Mouse (Mus musculus): Measurements from ENCODE around the gene Fkbp2.
A peak's percentile ranks its signal among the peaks of the same experiment; 100 is the strongest.

The Fkbp2 gene

GRCm38 (mm10) chr19:6980381-6981093 lies at the start of gene Fkbp2:
TSS of gene Fkbp2 (minus strand) at chr19:6980501.
- DNase-seq (ENCODE audit: low spot score) = peak; percentile 98

DNA sequence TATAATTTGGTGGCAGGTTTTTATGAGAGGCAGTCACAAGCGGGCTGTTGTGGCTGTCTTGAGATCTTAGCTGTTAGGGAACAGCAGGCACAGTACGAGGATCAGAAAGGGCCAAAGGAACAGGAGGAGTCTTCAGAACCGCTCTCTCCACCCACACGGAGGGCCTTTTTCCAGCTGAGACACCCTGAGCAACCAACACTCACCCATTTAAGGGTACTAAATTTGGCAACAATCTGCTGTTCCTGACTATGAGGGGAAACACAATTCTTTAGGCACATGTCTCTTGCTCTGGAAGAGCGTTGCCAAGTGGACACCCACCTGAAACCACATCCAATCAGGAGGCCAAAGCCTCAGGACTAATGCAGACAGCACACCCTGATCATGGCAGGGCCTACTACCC lies 49.2 kb upstream of the Fkbp2 start:
- no peak for DNase-seq (ENCODE audit: low spot score)

GRCm38 (mm10) chr19:7020224-7020641 lies 39.9 kb upstream of the Fkbp2 start:
- DNase-seq (ENCODE audit: low spot score) = peak; percentile 54

GRCm38 (mm10) chr19:7019191-7019590 lies 38.9 kb upstream of the Fkbp2 start, which contains the start of gene Fermt3:
TSS of gene Fermt3 (minus strand) at chr19:7019469.
- DNase-seq (ENCODE audit: low spot score) = no peak

GRCm38 (mm10) chr19:7018546-7018945 lies 38.2 kb upstream of the Fkbp2 start:
- no peak for DNase-seq (ENCODE audit: low spot score)

DNA sequence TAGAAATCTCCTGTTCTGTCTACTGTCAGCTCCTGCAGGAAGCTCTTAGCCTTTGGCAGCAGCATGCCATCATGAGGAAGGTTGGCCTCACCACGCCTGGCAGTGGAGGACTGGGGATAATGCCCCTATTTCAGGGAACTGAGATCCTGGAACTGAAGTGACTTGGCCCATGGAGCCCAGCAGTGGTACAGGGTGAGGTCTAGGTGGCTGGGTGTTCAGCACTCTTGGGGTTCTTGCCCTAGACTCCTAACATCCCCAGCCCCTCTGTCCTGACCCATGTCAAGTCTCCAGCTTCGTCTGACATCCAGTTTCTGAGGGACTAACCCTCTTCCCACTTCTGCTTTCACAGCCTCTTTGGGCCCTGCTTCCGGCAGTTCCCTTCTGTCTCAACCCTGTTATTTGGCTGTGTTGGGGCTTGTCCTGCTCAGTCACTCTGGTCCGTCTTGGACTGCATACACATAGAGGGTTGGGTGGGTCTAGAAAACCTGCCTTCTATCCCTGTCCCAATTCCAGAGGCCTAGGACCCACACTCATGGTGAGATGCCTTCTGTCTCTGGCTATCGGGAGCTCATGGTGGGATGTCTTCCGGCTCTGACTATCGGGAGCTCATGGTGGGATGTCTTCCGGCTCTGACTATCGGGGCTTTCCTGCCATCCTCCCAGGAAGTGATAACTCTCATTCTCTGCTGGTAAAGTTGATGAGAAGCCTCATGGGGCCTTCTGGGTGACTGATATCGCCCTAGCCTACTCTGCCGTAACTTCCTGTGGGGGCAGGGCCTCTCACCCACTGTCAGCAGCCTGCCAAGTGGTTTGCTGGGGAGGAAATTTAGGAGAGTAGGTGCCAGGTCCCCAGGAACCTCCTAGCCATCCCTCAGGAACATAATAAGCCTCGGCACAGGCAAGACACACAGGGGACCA lies 37.5 kb upstream of the Fkbp2 start:
- DNase-seq (ENCODE audit: low spot score) = no peak

DNA sequence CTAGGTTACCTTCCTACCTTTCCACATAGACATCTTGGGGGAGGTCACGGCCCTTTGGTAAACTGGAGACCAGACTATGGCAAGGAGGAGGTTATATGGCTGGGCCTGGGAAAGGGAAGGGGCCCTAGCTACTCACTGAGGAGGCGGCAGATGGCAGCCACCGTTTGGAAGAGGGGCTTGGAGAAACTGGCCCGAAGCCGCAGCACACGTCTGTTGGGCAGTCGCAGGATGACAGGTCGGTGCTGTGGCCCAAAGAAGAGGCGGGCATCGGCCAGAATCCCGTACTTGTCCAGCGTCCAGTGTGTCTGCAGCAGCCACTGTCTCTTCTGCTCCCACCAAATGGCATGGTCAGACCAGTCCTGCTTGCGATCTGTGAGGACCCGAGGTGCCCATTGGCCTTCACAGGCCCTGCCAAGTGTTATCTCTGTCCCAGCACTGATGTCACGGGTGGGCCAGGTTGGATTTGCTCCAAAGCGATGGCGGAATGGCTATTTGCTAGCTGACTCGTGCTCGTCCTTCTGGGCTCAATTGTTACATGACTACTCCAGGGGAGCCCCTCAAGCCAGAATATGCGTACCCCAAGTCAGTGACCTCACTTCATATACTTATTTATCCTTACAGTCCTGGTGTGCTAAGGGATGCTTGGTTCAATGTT lies 34.3 kb upstream of the Fkbp2 start:
- no peak for DNase-seq (ENCODE audit: low spot score)

DNA sequence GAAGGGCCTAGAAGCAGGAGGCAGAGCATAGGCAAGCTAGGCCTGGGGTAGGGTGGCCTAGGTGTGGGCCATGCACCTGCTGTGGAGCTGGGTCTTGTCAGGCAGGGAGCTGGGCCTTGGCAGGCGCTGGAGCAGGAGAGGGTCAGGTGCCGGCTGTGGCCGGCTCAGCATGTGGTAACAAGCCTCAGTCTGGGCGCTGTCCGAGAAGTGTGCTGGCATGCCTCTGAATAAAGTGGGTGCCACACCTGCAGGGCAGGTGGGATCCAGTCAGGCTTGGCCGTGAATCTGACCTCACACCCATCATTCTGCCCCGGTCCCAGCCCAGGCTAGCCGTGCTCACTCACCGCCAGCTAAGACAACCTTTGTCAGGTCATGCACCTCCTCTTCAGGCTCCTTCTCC lies 33.7 kb upstream of the Fkbp2 start:
- DNase-seq (ENCODE audit: low spot score) = no peak

DNA sequence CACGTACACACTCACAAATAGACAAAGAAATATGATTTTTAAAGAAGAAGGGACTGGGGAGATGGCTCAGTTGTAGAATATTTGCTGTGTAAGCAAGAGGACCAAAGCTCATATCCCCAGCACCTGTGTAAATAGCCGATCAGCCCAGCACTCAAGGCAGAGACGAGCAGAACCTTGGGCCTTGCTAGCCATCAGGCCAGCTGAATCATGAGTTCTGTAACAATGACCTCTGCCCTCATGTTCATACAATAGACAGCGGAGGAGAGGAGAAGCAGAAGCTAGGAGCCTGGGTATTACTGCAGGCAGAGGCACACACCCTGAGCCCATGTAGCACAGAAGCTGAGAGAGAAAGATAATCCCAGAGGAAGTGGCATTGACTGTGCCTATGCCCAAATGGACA lies 32.1 kb upstream of the Fkbp2 start:
- DNase-seq (ENCODE audit: low spot score) = no peak

DNA sequence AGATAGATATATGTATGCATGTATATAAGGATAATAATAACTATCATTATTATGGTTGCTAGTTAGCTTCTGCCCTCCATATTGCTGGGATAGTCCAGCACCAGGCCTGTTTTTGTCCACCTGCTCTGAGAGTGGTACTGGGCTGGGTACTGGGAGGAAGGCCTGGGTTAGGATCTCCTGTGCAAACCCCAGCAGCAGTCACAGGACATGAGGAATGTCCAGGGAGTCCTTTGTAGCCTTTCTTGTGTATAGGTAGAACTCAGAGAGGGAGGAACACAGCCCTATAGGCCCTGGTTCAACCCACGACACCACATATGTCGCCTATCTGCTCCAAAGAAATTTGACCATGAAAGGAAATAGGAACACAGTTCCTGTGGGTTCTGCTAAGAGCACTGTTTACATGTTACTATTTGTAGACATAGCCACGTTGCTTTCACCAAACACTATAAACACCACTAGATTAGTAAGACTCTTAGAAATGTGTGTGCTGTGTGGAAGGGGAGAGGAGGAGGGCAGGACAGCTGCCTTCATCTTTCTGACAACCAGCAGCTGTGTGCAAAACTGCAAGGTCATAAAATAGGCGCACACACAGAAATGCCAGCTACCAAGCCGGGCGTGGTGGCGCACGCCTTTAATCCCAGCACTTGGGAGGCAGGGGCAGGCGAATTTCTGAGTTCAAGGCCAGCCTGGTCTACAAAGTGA lies 26.7 kb upstream of the Fkbp2 start:
- DNase-seq (ENCODE audit: low spot score) = no peak

DNA sequence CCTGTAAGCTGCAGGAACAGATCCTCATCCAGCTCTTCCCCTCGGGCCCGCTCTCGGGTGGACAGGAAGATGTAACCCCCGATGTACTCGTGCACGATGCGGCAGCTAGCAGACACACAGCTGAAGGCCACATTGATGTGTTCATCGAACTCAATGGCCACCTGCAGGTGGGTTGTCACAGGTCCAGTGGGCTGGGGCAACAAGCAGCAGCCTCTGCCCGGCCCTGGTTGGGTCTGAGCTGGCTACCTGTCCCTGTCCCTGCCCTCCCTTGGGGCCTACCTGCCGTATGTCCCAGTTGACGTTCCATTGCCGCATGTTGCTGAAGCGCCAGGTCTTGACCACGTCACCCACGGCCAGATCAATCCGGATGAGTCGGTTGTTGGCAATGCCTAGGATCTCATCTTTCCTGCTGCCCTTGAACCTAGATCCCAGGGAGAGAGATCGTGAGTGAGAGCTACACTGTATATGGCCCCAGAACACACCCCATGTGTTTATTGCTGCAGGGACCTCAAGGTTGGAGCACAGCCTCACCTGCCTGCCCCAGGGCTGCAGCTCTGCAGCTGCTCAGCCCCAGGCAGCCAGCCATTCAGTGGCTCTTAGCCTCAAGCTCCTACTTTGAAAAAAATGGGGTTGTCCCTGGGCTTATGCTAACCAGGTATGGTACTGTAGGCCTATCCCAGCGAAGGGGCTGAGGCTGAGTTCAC lies 19.2 kb upstream of the Fkbp2 start:
- DNase-seq (ENCODE audit: low spot score) = no peak

DNA sequence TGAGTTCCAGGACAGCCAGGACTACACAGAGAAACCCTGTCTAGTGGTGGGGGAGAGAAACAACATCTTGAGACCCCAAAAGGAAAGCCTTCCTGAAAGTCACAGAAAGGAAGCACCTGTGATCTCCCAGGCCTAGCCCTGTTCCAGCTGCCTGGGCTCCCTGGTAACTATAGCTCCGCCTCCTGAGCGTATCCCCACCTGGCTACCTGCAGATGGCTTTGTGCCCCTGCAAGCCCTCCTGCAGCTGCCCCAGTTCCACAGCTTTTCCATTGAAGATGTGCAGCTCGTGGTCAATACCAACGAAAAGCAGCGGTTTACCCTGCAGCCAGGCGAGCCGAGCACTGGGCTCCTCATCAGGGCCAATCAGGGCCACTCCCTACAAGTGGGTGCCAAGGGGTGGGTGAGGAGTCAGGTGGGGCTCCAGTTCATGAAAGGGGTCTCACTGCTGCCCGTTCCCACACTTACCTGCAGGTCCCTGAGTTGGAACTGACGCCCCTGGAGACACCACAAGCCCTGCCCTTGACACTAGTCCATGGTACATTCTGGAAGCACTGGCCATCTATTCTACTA lies 17.5 kb upstream of the Fkbp2 start:
- no peak for DNase-seq (ENCODE audit: low spot score)

GRCm38 (mm10) chr19:6996006-6996405 lies 15.7 kb upstream of the Fkbp2 start, which contains the start of the genes Nudt22 and Trpt1:
TSS of gene Nudt22 (minus strand) at chr19:6996117.
TSS of gene Trpt1 (plus strand) at chr19:6996131.
- DNase-seq (ENCODE audit: low spot score) = peak; percentile 82

DNA sequence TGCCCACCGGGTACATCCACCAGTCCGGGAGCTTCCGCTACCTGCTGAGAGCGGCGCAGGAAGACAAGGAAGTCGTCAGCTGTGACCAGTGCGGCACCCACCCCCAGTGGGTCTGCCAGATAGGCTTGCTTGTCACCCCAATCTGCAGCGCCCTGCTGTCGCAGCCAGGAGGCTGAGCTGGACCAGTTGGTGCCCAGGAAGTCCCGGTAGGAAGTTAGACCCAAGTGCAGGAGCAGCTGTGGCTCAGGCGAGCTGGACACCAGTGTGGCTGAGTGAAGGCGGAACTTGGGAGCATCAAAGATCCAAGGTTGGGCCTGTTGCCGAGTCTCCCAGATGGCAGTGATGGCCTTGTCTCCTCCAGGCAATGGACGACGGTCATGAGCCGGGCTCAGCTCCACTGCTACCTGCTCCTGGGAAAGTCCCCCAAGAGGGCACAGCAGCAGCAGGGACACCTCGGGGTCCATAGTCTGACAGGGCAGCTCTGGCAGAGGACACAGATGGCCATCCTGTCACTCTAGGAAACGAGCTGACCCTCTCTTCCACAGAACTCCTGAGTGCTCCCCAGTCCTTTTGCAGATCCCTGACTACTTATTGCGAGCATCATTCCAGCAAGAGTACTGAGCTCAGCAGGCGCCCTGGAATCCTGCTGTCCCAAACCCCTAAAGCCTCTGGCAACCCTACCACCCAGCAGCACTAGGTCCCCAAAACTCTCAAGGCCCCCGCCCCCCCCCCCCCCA lies 15.1 kb upstream of the Fkbp2 start:
- DNase-seq (ENCODE audit: low spot score) = no peak

DNA sequence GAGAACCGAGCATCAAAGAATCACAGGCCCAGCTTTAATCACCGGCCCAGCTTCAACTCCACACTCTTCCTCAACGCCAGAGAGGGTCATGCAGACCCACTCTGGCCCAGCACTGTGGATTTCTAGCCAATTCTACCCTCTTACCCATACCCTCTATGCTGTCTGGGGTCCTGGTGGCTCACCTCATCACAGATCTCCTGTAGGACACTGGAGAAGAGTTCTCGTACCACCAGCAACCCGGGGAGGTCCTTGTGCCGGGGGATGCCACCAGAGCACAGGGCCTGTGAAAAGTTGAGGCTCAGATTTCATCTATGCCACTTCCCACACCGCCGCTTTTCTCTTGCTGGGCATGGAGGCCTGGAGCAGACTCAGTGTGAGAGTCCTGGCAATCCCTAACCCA lies 14.2 kb upstream of the Fkbp2 start:
- DNase-seq (ENCODE audit: low spot score) = no peak

DNA sequence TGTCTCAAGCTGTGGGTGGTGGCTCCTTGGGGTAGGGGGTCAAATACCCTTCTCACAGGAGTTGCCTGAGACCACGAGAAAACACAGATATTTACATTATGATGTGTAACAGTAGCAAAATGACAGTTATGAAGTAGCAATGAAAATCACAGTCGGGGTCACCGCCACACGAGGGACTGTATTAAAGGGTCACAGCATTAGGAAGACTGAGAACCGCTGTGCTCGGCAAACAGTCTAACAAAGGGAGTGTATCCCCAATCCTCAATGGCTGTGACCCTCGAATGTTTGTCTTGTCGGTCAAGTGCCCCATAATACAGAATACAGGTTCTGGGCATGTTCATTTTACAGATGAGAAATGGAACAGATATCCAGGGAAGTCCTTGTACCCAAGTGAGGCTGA lies 13.7 kb upstream of the Fkbp2 start:
- DNase-seq (ENCODE audit: low spot score) = no peak

GRCm38 (mm10) chr19:6993011-6993770 lies 12.9 kb upstream of the Fkbp2 start:
- no peak for DNase-seq (ENCODE audit: low spot score)

GRCm38 (mm10) chr19:6992011-6992858 lies 11.9 kb upstream of the Fkbp2 start, which contains the start of gene Dnajc4:
TSS of gene Dnajc4 (minus strand) at chr19:6992572.
- DNase-seq (ENCODE audit: low spot score) = peak; percentile 95
